Mouse (Mus musculus) spleen, adult 2 months (tissue): ENCODE results near the gene Gm973.

Experiments
- CTCF ChIP-seq: fragments of 200-500 bp; IDR thresholded peaks from 2 replicates; pipeline ENCODE4 v1.5.1; 2011; ENCODE audit warnings: mild to moderate bottlenecking, inconsistent platforms; ENCODE audit not compliant: insufficient read depth, insufficient read length, insufficient replicate concordance; ENCODE audit errors: extremely low read depth
- POLR2A ChIP-seq: fragments of 200-500 bp; IDR thresholded peaks from 2 replicates; pipeline ENCODE4 v1.6.1; 2011; ENCODE audit warnings: low read depth, low read length, inconsistent platforms

GRCm38 (mm10) chr1:59656244-59657171, 140.4 kb downstream of the Gm973 start:
- TF ChIP-seq CTCF, result no peak
- no peak for TF ChIP-seq POLR2A
